Mouse (Mus musculus) spleen, postnatal 4 days (tissue): Measurements from ENCODE around the gene 9930111J21Rik1.
"Not testable (repeated sequence)": the region's sequence is repeated elsewhere in the genome, so short reads cannot be mapped to it uniquely, and the experiment has no call there.

Experiments
- DNase-seq, 2 experiments: peaks; one replicate each; pipeline ENCODE4 v3.0.0; 2022; ENCODE audit warnings: low spot score in 2 of 2

The 9930111J21Rik1 gene

DNA sequence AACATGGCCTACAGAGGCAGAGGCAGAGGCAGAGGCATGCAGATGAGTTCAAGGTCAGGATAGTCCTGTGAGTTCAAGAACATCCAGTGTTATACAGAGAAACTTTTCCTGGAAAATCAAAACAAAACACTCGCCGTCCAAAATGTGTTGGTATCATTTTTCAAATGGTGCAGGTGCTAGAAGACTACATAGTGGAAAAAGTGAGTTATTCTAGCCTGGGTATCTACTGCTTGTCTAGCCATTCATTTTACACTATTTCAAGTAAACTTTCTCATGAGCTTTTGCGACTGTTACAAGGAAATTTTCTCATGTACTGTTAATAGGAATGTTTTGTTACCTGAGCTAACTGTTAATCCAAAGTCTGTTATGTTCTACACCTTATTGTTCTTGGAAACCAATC, 60.8 kb downstream of the 9930111J21Rik1 start:
- DNase-seq = no peak

DNA sequence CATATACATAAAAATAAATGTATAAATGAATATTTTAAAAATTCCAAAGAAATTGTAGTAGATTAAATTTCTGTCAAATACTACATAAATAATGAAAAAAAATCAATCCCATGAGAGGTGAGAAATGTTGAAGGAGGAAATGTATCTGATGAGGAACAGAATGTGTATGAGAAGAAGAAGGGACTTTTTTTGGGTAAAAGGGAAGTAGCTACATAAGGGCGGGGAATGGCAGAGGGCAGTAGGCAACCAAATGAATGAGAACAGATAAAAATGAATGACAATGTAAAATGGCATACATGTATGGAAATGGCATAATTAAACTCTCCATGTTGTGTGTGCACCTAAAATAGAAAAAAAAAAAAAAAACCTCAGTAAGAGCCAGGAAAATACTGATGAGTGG, 65.6 kb downstream of the 9930111J21Rik1 start:
- no peak for DNase-seq

DNA sequence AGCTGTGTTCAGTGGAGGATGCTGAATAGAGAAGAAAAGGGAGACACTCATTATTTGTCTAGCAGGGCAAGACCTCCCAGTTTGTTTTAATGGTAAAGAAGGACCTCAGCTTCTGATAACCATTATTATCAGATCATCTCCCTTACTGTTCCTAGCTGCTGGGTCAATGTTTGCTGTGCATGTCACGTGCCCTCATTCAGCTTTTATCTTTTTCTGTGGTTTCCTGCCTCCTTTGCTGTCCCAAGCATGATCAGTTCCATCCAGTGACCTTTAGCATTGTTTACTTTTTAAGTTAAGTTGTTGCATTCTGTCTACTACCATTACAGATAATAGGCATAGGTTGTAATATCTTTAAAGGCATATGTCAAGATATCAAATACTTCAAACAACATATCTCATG, 70.7 kb downstream of the 9930111J21Rik1 start:
- DNase-seq = no peak

DNA sequence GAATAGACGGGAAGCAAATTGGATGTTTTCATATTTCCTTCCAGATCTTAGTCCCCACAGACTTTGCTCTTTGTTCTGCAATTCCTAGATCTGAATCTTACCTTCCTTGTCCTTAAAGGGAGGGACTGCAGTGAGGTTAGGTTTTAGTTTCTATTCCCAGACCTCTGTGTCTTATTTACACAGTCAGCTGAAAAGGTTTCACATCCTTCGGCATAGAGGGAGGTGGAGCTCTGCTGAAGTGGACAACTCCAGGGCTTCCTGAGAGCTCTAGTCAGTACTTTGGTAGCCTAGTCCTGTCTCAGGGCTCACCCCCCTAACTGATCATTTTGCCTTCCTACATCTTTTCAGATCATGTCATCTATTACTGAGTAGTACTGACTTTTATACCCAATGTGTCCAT, 77.2 kb downstream of the 9930111J21Rik1 start, which contains the start of gene Gm5431:
Gene Gm5431 (minus strand): TSS at position 194 of the 400 bp plus-strand sequence.
- DNase-seq = no peak

DNA sequence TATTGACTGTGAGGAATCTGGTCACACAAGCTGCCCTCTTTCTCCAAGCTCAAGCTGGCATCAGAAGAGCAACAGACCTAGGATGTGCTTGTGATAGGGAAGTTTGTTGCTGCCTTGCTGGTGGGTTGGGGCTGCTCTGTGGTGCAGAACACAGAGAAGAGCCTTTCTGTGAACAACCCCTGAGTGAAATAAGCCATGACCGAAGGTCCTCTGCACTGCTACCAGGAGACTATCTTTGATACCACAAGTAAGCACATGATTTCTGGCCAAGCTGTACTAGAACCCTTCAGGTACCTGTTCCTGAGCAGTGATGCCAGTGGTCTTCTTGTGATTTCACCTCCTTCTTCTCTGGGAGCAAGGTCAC, 77.6 kb downstream of the 9930111J21Rik1 start:
- DNase-seq = not testable (repeated sequence)

DNA sequence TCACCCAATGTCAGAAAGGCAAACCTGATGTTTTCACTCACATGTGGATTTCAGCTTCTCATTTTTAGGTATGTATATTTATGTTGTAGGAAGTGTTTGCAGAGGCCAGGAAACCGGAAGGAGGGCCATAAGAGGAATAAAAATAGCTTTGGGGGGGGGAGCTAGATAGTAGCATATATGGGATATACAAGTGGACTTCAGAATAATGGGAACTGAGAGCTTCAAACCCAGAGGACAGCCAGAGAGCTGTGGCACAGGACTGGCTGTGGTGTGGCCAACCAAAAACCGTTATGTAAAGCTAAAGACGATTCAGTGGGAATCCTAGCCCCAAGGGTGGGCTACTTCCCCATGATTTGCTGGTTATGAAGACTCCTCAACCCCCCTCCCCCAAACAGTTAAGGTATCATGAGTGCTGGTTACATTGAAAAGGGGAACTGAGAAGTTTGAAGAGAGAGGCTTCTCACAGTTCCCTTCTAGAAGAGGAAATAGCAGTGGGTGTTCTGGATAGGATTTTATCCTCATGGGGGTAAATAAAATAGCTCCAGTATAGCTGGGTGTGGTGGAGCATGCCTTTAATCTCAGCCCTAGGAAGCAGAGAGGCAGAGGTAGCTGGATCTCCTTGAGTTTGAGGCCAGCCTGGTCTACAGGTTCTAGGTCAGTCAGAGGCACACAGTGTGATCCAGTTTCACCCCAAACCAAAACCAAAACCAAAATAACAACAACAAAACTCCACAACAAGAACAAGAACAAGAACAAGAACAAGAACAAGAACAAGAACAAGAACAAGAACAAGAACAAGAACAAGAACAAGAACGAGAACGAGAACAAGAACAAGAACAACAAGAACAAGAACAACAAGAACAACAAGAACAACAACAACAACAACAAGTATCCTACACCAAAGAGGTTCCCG, 78.3 kb downstream of the 9930111J21Rik1 start:
- not testable (repeated sequence) for DNase-seq

DNA sequence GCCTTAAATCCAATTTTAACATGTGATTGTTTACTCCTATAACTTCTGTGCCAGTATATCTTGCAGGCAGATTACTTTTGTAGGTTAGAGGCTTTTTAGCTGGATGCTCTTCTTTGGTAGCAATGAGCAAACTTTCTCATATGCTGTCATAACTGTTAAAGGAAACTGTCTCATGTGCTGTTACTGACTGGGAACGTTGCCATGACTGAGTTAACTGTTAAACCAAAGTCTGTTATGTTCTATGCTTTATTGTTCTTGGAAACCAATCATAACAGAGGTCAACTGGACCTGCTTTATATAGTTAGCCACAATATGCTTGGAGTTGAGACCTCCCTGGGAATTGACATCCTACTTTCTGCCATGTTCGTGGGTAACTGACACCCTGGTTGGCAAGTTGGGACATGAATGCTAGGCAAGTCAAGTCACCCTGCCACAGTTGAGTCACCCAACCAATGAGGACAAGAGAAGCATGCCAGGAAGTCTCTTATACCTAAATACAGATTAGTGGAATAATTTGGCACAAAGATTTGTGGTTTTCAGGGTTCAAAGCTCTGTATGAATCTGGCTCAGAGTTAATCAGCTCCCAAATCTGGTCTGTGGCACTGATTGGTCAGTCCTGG, 80.3 kb downstream of the 9930111J21Rik1 start:
- no peak for DNase-seq
